Mouse (Mus musculus): ENCODE results near the gene Gpr108.

The Gpr108 gene

DNA sequence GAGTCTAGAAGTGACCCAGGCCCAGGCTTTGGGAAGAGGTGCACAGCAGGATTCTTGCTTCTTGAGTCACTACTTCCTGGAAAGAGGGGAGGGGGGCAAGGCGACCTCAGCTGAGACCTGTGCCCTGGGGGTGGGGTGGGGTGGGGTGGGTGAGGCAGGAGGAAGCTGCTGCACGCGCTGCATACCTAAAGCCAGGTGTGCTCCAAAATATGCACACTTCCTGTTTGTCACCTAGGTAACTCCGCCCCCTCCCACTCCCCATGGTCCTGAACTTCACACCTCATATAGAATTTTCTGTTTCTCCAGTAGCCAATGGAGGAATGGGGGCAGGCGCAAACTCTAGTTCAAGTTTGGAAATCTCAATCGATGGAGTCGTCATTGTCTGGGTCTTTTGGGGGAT is 25.6 kb upstream of the Gpr108 start:
- DNase-seq (ENCODE audit: low spot score in 2 of 2) = no peak

DNA sequence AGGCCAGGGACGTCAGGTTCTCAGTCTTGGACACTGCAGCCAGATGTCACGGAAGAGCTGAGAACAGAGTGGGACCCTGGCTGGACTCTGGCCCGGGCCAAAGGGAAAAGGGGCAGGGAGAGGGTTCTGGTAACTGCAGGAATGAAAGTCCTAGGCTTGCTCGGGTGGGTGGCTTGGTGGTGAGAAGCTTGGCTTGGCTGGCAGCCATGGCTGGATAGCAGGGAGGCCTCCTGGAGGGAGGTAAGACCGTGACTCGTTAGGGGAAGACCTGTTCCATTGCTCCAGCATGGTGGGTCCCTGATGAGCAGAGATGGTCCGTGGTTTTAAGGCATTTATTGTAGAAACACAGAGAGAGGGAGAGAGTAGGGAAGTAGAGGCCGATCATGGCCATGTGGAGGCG is 23.1 kb upstream of the Gpr108 start:
- DNase-seq (ENCODE audit: low spot score in 2 of 2) = no peak

DNA sequence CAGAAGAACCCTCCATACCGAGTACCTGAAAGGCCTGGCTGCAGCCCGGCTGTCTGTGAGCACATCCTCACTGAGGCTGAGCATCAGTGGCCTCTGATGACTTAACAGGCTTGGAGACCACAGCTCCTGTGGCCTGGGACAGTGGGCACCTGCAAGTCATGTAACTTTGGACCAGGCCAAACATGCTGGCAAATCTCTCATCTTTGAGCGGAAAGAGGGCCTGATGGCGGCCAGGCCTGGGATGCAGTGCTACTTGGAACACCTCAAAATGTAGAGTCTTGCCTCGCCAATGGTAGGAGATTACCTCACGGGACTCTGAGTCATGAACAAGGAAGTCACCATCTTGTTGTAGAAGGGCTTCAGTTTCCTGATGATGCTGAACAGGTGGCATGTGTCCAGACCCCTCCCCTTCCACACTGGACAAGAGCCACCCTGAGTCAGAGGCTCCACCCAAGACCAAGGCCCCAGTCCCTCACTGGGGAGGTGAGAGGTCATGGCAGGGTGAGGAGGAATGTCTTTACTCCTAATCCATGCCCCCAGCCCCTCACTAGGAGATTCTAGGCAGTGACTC is 19.4 kb upstream of the Gpr108 start:
- DNase-seq (ENCODE audit: low spot score in 2 of 2) = no peak

DNA sequence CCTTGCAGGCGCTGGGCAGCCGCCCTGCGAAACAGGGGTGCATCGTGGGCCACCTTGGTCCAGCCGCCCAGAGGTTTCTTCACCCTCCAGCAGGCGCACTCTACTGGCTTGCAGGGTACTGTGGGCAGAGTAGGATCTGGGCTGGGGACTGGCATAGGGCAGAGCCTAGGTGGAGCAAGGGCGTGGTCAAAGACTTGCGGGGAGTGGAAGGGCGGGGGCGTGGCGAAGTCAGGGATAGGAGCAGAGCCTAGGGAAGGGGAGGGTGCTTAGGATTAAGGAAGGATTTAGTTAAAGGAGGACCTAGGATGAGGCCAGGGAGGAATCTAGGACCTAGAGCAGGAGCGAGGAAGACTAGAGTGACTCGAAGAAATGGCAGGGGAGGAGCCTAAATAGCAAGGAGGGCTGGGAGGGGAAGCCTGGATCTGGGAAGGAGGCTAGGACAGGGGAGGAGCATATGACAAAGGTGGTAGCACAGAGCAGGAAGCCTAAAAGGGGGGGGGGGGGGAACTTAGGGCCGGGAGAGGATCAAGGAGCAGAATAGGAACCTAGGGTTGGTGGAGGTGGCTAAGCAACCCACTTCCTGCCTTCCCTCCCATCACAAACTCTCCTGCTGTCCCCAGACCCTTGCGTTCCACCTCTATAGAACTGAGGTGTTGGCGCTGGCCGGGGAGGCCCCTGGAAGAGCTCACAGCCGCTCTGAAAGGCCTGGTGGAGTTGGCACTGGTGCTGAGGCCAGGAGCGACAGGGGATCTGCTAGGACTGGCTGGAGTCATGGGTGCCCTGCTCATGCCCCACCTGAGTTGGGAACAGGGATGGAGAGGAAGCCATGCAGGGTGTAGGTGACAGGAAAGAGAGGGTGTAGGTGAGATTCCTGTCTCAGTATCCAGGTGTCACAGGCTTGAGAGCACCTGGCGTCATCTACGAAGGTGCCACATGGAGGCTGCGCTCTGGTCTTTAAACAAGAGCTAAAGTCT is 17.0 kb upstream of the Gpr108 start:
- peak; percentile 63 to 71 for DNase-seq (ENCODE audit: low spot score in 2 of 2)

DNA sequence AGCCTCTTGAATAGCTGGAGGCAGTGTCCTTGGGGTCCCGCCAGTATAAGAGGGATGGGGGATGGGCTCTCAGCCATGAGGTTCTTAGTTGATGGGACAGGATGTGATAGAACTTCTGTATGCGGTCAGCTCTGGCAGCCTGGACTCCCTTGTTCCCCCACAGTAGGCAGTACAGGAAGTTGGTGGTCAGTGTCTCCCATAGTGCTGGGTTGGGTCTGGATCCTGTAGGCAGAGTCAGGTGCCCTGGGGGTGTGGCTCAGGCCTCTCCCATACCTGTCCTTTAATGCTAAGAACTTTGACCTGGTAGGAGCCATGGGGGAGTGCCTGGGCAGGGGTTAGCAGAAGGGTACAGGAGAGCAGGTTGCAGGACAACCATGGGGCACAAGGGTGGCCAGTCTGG is 15.9 kb upstream of the Gpr108 start:
- no peak for DNase-seq (ENCODE audit: low spot score in 2 of 2)

DNA sequence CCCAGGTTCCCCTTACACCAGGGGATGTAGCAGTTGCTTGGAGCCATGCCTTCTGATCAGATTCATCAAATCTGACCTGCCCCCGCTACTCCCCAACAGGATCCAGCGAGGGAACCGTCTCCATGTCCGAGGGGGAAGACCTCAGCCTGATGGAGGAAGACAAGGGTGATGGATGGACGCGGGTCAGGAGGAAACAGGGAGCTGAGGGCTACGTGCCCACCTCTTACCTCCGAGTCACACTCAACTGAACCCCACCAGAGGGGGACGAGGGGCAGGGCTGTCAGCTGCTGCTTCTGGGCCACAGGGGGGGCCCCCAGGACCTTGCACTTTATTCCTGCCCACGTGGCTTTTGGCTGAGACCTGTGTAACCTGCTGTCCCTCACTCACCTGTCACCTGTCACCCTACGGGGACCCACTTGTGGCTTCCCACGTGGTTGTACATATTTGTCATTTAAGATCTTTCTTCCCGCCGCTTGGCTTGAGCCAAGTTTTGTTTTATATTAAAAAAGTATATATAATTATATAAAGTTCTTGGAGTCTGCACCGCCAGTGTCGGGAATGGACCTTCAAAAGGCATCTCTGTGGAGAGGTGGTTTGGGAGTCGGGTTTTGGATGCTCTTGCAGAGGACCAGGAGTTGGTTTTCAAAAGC is 14.8 kb upstream of the Gpr108 start:
- no peak for DNase-seq (ENCODE audit: low spot score in 2 of 2)

DNA sequence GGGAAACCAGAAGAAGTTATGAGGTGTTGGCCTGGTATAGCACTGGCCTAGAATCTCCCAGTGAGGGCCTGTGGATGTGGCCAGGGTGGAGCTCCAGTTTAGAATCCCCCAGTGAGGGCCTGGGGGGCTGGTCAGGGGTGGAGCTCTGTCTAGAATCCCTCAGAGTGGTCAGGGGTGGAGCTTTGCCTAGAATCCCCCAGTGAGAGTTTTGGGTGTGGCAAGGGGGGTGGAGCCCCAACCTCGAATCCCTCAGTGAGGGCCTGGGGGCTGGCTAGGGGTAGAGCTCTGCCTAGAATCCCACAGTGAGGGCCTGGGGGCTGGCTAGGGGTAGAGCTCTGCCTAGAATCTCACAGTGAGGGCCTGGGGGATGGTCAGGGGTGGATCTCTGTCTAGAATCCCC is 13.6 kb upstream of the Gpr108 start:
- DNase-seq (ENCODE audit: low spot score in 2 of 2) = no peak

DNA sequence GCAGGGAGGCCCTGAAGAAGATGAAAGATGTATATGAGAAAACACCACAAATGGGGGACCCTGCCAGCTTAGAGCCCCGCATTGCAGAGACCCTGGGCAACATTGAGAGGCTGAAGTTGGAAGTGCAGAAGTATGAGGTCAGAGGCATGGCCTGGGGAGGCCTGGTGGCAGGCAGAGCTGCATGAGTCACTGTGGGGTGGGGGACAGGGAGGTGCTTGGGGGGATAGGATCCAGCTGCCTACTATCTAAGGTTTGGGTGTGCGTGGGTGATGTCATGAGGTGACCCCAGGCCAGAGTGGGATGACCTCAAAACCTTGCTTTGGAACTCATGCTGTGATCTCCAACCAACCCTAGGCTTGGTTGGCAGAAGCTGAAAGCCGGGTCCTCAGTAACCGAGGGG is 13.0 kb upstream of the Gpr108 start:
- DNase-seq (ENCODE audit: low spot score in 2 of 2) = no peak

DNA sequence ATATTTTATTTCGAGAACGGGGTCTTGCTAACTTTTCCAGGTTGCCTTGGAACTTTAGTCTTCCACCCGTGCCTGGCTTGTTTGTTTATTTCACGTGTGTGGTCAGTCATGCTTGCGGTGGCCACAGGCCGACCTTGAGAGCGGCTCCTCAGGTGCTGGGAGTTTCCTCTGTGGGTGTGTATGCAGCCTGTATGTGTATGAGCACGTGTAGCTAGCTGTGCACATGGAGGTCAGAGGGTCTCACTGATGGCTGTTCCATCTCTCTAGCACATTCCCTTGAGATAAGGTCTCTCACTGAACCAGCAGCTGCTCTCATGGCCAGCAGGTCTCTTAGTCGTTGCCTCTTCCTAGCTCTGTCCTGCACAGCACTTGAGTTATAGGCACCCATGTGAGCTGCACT is 12.1 kb upstream of the Gpr108 start:
- DNase-seq (ENCODE audit: low spot score in 2 of 2) = no peak

DNA sequence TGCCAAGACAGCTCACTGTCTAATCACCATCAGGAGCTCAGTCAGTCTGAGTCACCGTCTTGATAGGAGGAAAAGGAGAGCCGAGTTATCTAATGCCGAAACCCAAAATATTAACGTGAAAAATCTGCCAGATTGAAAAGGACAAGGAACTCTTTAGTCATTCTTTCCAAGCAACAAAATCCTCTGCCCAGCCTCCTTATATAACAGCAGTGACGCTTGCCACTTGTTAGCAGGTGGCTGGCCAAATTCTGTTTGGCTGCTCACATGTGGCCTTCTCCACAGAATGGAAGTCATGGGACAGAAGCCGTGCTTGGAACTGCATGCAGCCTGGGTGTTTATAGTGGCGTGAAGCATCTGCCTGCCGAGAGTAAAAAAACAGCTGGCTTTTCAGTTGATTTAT is 11.5 kb upstream of the Gpr108 start:
- DNase-seq (ENCODE audit: low spot score in 2 of 2) = no peak

DNA sequence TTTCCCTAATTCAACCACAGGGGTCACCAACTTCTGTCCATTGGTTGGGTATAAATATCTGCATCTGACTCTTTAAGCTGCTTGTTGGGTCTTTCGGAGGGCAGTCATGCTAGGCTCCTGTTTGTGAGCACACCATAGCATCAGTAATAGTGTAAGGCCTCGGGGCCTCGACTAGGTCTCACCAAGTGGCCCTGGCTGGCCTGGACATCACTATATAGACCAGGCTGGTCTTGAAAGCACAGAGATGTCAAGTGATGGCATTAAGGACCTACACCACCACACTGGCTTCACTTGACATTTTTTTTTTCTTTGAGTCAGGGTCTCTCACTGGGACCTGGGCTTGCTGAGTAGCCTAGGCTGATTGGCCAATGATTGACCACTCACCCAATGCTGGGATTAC is 9.9 kb upstream of the Gpr108 start:
- DNase-seq (ENCODE audit: low spot score in 2 of 2) = no peak

DNA sequence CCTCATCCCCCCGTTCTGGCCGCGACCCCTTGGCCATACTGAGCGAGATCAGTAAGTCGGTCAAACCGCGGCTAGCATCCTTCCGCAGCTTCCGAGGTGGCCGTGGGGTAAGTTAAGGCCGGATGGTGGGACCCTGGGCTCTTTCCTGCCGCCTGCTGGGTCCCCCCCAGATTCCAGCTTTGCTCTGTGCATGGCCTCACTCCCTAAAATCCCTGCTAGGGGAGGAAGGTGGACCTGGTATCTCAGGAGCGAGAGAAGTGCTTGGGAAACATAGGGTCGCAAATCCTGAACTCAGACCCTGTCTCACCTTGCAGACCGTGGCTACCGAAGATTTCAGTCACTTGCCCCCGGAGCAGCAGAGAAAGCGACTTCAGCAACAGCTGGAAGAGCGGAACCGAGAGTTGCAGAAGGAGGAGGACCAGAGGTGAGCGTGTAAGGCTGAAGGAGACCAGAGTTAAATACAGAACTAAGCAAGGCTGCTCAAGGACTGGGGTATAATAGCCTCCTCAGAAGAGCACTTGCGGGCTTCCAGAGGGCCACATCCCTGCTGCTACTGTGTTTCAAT is 8.8 kb upstream of the Gpr108 start:
- DNase-seq (ENCODE audit: low spot score in 2 of 2) = no peak

DNA sequence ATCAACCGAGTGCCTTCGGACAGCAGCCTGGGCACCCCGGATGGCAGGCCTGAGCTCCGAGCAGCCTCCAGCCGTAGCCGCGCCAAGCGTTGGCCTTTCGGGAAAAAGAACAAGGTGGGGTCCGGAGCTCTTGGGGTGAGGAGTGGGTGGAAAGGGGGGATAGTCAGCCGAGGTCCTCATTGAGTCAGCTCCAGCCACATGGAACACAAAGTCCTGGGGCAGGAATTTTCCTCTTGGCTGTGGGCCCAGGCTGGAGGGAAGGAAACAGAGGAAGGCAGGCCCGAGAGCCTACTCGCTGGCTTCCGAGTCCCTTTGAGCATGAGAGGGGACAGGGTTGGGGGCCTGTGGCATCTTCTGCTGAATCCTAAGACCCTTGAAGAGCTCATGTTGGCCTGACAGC is 7.1 kb upstream of the Gpr108 start:
- DNase-seq (ENCODE audit: low spot score in 2 of 2) = no peak

DNA sequence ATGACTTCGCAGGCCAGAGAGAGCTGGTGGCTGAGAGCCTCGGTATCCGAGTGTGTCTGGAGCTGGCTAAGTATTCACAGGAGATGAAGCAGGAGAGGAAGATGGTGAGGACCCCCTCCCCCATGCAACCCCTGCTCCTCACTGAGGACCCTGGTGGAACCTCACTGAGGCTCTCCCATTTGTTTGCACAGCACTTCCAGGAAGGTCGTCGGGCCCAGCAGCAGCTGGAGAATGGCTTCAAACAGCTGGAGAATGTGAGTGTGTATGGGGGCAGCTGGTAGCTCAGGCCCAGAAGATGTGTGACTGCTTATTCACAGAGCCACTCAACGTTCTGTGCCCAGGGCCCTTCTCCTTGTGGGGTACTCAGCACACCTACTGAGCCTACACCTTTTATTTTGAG is 5.1 kb upstream of the Gpr108 start:
- DNase-seq (ENCODE audit: low spot score in 2 of 2) = no peak

DNA sequence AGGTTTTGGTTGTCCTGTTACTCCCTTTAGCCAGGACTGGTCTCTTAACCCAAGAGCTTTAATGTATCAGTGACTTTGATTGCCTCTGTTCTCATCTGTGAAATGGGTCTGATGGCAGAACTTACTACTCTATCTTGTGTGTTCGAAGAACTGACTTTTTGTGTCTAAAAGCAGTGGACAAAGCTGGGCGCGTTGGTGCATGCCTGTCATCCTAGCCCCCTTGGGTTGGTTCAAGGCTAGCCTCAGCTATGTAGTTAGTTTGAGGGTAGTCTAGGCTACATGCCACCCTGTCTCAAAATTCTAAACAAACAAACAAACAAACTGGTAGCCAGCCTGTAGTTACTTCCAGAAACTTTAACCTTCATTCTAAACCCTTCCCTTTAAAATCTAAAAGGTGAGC is 3.2 kb upstream of the Gpr108 start:
- DNase-seq (ENCODE audit: low spot score in 2 of 2) = no peak

DNA sequence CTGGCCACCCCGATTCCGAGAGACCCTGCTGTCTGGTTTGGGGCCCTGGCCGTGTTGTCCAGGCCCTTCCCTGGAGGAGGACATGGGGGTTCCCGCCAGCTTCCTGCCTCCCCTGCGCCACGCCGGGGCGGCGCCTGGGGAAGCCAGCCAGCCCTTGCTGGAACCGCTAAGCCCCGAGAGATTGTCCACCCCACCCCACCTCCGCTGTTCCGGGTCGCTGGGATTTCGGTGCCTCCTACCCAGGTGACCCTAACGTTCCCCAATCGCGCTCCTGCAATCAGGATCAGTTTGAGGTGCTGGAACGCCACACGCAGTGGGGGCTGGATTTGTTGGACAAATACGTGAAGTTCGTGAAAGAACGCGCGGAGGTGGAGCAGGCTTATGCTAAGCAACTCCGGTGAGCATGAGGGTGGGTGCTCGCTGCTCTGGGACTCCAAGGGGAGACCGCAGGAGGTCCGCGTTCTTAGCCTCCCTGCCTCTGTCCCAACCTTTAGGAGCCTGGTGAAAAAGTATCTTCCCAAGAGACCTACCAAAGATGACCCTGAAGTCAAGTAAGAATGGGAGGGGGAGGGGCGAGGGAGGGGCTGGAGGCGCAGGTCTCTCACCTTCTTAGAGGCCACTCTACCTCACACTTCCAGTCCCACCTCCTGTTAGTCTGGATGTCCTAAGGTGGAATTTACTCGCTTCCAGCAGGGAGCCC is 2.4 kb upstream of the Gpr108 start:
- no peak for DNase-seq (ENCODE audit: low spot score in 2 of 2)

DNA sequence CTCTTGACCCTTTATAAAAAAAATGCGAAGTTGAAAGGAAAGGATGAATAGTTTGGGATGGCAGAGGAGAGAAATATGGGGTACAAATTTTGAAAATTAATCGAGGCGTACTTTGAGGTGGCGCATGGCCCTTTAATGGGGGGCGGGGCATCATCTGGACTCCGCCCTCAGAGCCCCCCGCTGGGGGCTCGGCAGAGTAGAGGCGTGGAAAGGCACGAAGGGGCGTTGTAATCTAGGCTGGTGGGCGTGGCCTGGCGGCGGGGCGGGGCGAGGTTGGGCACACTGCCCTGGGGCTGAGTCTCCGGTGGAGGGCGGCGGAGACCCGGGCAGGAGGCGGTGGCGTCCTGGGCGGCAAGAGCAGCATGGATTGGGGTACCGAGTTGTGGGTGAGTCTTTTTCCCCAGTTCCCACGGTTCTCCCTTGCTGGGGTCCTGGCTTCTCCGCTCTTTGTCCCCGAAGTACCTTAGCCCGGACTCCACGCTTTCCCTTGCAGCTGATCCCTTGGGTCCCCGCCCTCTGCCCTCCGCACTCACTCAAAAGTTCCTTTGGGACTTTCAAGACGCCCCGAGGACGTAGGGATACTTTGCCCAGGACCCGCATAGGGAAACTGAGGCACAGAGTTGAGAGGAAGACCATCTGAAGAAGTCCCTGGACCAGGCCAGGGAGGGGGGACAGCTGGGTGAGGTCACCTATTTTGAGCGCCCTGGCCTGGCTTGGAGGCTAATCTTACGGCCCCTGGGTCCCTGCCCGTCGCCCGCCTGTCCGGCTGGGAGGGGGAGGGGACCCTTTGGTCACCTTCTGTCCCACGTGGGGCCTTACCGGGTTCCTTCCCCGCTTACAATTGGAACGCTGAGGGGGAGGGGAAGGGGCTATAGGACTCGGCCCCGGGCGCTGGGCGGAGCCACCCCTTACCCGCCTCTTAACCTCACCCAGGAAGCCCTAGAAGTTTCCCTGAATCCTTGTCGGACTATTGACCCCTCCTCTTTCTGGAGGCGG is 1.2 kb upstream of the Gpr108 start, which contains the start of gene Trip10:
Trip10 (plus strand) TSS at position 270 of the 996 bp plus-strand sequence.
- peak; percentile 94 to 95 for DNase-seq (ENCODE audit: low spot score in 2 of 2)

DNA sequence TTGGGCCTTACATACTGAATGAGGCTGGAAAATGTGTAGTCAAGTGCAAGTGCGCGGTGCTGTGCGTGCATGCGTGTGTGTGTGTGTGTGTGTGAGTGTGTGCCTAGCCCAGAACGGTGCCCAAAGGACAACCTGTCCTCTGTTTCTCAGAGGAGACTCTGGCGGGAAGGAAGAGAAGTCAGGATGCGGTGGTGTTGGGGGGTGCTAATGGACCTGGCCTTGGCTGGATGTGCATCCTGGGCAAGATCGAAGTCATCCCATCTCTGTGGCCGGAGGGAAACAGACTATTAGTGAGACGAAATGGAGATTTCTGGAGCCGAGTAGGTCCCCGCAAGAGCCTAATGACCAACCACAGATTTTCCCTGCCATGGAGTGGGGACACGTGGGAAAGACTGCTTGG is 525 bp upstream of the Gpr108 start:
- DNase-seq (ENCODE audit: low spot score in 2 of 2) = no peak

DNA sequence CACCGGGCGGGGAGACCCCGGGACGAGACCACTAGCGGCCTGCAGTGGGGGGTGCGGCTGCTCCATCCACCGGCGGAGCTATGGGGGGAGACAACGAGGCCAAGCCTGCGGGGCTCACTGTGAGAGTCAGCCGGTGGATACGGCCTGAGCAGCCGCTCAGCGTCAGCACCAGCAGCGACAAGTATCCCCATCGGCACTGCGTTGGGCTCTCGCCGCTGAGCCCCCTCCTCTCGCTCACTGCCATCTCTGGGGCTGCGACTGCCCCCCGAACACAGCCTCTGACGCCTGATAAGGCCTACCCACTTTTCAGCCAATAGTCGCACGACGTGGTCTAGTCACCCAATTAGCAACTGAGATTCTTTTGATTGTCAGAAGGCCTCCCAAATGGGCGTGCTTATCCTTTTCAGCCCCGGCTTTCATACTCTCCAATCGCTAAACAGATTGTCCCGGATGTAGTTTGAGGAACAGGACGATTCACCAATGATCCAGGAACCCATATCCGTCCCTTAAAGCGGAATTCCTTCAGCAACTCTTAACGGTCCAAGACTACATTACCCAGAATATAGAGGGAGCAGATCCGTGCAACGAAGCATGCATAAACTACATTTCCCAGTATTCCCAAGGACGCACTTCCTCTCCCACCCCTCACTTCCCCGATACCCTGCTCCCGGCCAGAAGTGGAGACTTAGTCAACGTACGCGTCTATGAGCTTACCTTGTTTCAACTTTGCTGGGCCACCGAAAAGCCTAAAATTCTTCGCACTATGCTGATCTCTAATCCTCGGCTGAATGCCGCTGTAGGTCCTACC is 649 bp downstream of the Gpr108 start:
- DNase-seq (ENCODE audit: low spot score in 2 of 2) = peak; percentile 94 to 96
